Mouse (Mus musculus): ENCODE measurements at regions not wholly inside any gene's neighbourhood (a gene's known extent, or its start where the extent isn't known, plus 50 kb on each side); places are given as distances from the start of the nearest gene placed in this dataset.
A peak's percentile ranks its signal among the peaks of the same experiment; 100 is the strongest.

- H3K9me3 ChIP-seq (ENCODE audit: control insufficient read depth, low read length): no peaks in the 10 kb centered on the region
- no peaks in the 10 kb centered on the region for H3K36me3 ChIP-seq (ENCODE audit: control insufficient read depth, insufficient read depth, low read length)
- 82% methylated on average over 10 of the region's 10 CpGs for WGBS
- H3K27me3 ChIP-seq (ENCODE audit: control insufficient read depth, insufficient read depth, low read length): no peaks in the 10 kb centered on the region
- H3K4me1 ChIP-seq (replicated peaks; ENCODE audit: control insufficient read depth, insufficient read depth): no peaks in the 10 kb centered on the region
- no peak for TF ChIP-seq EP300 (optimal IDR thresholded peaks at IDR 0.05)
- no peak for TF ChIP-seq CTCF (IDR thresholded peaks at IDR 0.05; ENCODE audit: low read depth)
- H3K4me2 ChIP-seq (replicated peaks; ENCODE audit: low read depth): no peak overlapping the region
- H3K27ac ChIP-seq (replicated peaks): 0 out of 2 replicates have a peak overlapping the region, but pooled peaks have one; percentile 40
- H3K4me3 ChIP-seq (ENCODE audit: low read depth, low read length): no peak overlapping the region
- no peak for DNase-seq (ENCODE audit: low spot score)
- no peak overlapping the region for H3K9ac ChIP-seq (ENCODE audit: low read length)
- no peak for ATAC-seq (ENCODE audit: low FRiP score, low TSS enrichment)
These were observed 53.4 kb downstream of the Rpl37a start for GRCm38 (mm10) chr1:72764522-72764921.

GRCm38 (mm10) chr1:72765046-72765810 is 54.1 kb downstream of the Rpl37a start:
- no peaks in the 10 kb centered on the region for H3K36me3 ChIP-seq (ENCODE audit: control insufficient read depth, insufficient read depth, low read length)
- H3K4me1 ChIP-seq (replicated peaks; ENCODE audit: control insufficient read depth, insufficient read depth): no peaks in the 10 kb centered on the region
- H3K4me3 ChIP-seq (ENCODE audit: low read depth, low read length): no peak overlapping the region
- H3K4me2 ChIP-seq (replicated peaks; ENCODE audit: low read depth): no peak overlapping the region
- WGBS: 67% methylated on average over 19 of the region's 20 CpGs
- ATAC-seq (ENCODE audit: low FRiP score, low TSS enrichment): no peak
- H3K27ac ChIP-seq (replicated peaks): no peak overlapping the region
- no peaks in the 10 kb centered on the region for H3K9me3 ChIP-seq (ENCODE audit: control insufficient read depth, low read length)
- TF ChIP-seq EP300 (optimal IDR thresholded peaks at IDR 0.05) (no peak), CTCF (IDR thresholded peaks at IDR 0.05; ENCODE audit: low read depth) (no peak)
- DNase-seq (ENCODE audit: low spot score): no peak
- H3K9ac ChIP-seq (ENCODE audit: low read length): no peak overlapping the region
- H3K27me3 ChIP-seq (ENCODE audit: control insufficient read depth, insufficient read depth, low read length): no peaks in the 10 kb centered on the region

GRCm38 (mm10) chr1:72769428-72769827 is 54.9 kb upstream of the Igfbp2 start:
- Histone ChIP-seq H3K4me1 (replicated peaks; ENCODE audit: control insufficient read depth, insufficient read depth) (no peaks in the 10 kb centered on the region; the same call in 1 of the 2 replicates), H3K27me3 (ENCODE audit: control insufficient read depth, insufficient read depth, low read length) (no peaks in the 10 kb centered on the region), H3K27ac (replicated peaks) (no peak overlapping the region), H3K9me3 (ENCODE audit: control insufficient read depth, low read length) (no peaks in the 10 kb centered on the region), H3K9ac (ENCODE audit: low read length) (no peak overlapping the region), H3K4me2 (replicated peaks; ENCODE audit: low read depth) (no peak overlapping the region), H3K4me3 (ENCODE audit: low read depth, low read length) (no peak overlapping the region), H3K36me3 (ENCODE audit: control insufficient read depth, insufficient read depth, low read length) (no peaks in the 10 kb centered on the region)
- DNase-seq (ENCODE audit: low spot score) (no peak), ATAC-seq (ENCODE audit: low FRiP score, low TSS enrichment) (peak; percentile 72)
- WGBS: 67% methylated on average over 7 of the region's 7 CpGs
- TF ChIP-seq EP300 (optimal IDR thresholded peaks at IDR 0.05) (no peak), CTCF (IDR thresholded peaks at IDR 0.05; ENCODE audit: low read depth) (no peak)

- H3K9me3 ChIP-seq (ENCODE audit: control insufficient read depth, low read length): no peaks in the 10 kb centered on the region
- peak; percentile 32 for DNase-seq (ENCODE audit: low spot score)
- H3K27ac ChIP-seq (replicated peaks): peak overlapping the region; percentile 18; the same call in 1 of the 2 replicates
- no peak overlapping the region for H3K4me2 ChIP-seq (replicated peaks; ENCODE audit: low read depth)
- H3K9ac ChIP-seq (ENCODE audit: low read length): no peak overlapping the region
- 44% methylated on average over 5 of the region's 5 CpGs for WGBS
- H3K27me3 ChIP-seq (ENCODE audit: control insufficient read depth, insufficient read depth, low read length): no peaks in the 10 kb centered on the region
- no peaks in the 10 kb centered on the region; the same call in 1 of the 2 replicates for H3K4me1 ChIP-seq (replicated peaks; ENCODE audit: control insufficient read depth, insufficient read depth)
- TF ChIP-seq CTCF (IDR thresholded peaks at IDR 0.05; ENCODE audit: low read depth) (no peak), EP300 (optimal IDR thresholded peaks at IDR 0.05) (no peak)
- no peaks in the 10 kb centered on the region for H3K36me3 ChIP-seq (ENCODE audit: control insufficient read depth, insufficient read depth, low read length)
- no peak overlapping the region for H3K4me3 ChIP-seq (ENCODE audit: low read depth, low read length)
- ATAC-seq (ENCODE audit: low FRiP score, low TSS enrichment): peak; percentile 84
These were observed 51.6 kb upstream of the Igfbp2 start for GRCm38 (mm10) chr1:72772708-72773107.

- H3K4me3 ChIP-seq (ENCODE audit: low read depth, low read length): no peak overlapping the region
- H3K9ac ChIP-seq (ENCODE audit: low read length): no peak overlapping the region
- WGBS: 52% methylated on average over 3 of the region's 3 CpGs
- H3K27ac ChIP-seq (replicated peaks): peak overlapping the region; percentile 18; the same call in 1 of the 2 replicates
- ATAC-seq (ENCODE audit: low FRiP score, low TSS enrichment) (peak; percentile 39; the same call in 1 of the 2 replicates), DNase-seq (ENCODE audit: low spot score) (no peak)
- H3K4me2 ChIP-seq (replicated peaks; ENCODE audit: low read depth): no peak overlapping the region
- no peaks in the 10 kb centered on the region for H3K36me3 ChIP-seq (ENCODE audit: control insufficient read depth, insufficient read depth, low read length)
- no peaks in the 10 kb centered on the region for H3K27me3 ChIP-seq (ENCODE audit: control insufficient read depth, insufficient read depth, low read length)
- no peak for TF ChIP-seq CTCF (IDR thresholded peaks at IDR 0.05; ENCODE audit: low read depth)
- TF ChIP-seq EP300 (optimal IDR thresholded peaks at IDR 0.05): no peak
- H3K9me3 ChIP-seq (ENCODE audit: control insufficient read depth, low read length): no peaks in the 10 kb centered on the region
- H3K4me1 ChIP-seq (replicated peaks; ENCODE audit: control insufficient read depth, insufficient read depth): no peaks in the 10 kb centered on the region; the same call in 1 of the 2 replicates
These were observed 51.1 kb upstream of the Igfbp2 start for GRCm38 (mm10) chr1:72773234-72773633.

Data from stomach, postnatal 0 days (tissue).